Mouse (Mus musculus) cerebellum, postnatal 4 days (tissue): ENCODE results near the gene Zfp433.
"Not testable (repeated sequence)": the region's sequence is repeated elsewhere in the genome, so short reads cannot be mapped to it uniquely, and the experiment has no call there.

ENCODE experiments used
- DNase-seq, 2 experiments: peaks; one replicate each; pipeline ENCODE4 v3.0.0; 2022; ENCODE audit warnings: low spot score in 2 of 2, mixed read lengths in 1 of 2

The Zfp433 gene

DNA sequence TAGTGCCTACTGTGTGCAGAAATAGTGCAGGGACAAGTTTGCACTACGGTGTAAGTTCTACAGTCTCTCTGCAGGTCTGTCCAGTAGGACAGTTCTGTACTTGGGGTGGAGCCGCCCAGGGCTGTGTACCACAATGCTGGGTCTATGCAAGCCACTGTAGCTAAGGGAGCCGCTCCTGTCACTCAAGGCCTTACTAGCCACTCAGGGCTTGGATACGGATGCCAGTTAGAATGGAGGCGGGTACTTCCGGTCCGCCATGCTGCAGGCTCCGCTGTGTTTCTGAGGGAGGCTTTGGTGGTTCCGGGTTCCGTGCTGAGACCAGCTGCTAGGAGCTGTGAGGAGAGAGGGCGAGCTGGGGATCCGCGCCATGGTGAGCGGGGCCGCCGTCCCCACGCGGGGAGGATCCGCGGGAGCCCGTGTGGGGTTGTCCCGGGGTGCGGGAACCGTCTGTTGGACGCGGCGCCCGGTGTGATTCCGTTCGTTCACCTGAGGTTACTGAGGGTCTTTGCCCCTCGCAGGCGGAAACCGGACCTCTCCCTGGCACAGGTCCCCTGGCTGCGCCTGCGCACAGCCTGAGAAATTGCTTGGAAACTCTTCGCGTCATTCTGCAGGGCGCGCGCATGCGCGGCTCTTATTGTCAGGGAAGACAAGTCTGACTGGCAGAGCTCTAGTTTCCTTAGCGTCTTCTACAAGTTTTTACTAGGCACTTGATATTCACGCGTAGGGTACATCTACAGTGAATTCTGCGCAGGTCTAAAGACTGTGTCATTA is at the start of gene Zfp433:
TSS of gene Zfp433 (plus strand) at position 295 of the 771 bp plus-strand sequence.
- not testable (repeated sequence) for DNase-seq

DNA sequence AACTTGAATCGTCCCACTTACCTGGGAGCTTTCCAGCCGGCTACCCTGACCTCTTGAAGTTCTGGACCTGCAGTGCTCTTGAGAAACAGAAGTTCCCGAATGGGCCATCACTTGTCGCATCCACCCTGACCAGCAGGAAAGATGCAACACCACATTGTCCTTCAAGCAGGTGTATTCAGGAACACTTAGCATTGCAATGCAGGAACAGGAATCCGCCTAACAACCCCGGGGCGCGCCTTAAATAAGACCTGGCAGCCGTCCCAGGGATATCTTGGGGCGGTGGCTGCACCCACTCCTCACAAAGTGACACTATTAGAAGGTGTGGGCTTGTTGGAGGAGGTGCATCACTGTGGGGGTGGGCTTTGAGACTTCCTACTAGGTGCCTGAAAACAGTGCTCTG is 49.4 kb upstream of the Zfp433 start:
- DNase-seq: no peak

DNA sequence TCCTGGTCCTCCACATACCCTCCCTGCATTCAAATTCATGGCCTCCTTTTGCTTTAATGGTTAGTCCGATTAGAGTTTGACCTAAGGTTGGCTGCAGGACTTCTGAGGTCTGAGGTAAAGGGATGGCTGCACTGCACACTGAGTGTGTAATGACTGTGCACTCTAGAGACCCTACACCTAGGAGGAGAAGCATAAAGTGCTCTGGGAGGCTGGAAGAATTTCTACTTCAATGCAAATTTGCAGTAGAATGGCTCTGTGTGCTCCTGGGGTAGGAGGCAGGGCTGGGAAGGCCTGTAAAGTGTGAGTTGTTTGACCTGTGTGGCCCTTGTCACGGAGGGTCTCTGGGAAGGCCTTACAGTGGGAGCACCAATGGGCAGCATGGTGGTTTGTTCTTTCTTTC is 48.5 kb upstream of the Zfp433 start:
- no peak for DNase-seq

DNA sequence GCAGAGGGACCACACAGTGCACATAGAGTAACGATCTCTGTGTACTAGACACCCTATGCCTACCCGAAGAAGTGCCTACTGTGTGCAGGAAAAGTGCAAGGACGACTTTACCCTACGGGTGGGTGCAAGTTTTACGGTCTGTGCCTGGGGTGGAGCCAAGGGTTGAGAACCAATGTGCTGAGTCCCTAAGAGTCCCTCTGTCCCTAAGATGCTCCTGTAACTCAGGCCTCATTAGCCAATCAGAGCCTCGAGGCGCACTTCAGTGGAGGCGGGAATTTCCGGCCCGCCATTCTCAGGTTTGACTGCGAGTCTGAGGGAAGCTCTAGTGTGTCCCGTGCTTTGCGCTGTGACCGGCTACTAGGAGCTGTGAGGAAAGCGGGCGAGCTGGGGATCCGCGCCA is 17.5 kb upstream of the Zfp433 start:
- DNase-seq: not testable (repeated sequence)

DNA sequence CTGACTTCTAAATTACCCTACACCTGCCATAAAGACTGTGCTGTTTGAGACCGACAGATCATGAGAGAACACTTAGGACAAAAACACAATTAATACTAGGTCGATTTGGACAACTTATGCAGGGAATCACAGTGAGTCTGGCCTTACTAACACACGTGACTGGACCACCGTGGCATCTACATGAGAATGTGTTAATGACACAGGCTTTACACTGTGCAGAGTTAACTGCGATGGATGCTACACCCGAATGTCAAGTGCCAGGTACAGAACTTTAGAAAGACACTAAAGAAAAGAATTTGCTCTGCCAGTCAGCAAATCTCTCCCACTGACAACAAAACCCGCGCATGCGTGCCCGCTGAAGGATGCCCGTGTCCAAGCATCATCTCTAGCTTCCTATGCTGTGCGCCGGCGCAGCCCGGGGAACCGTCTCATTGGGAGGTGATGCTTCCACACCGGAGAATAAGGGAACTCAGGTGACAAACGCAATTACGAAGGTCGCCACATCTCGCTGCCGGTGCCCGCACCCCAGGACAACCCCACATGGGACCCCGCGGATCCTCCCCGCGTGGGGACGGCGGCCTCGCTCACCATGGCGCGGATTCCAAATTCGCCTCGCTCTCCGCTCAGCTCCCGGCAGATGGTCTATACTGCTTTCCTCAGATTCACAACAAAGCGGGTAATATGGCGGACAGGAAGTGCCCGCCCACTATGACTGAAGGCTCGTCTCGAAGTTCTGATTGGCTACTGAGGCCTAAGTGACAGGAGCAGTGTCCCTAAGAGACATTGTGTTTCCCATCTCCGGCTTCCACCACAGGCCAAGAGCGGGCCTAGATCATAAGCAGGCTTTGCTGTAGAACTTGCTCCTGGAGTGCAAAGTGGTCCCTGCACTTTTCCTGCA is 66.1 kb downstream of the Zfp433 start, which contains the start of gene Gm3055:
TSS of gene Gm3055 (minus strand) at position 656 of the 898 bp plus-strand sequence.
- DNase-seq: not testable (repeated sequence)

DNA sequence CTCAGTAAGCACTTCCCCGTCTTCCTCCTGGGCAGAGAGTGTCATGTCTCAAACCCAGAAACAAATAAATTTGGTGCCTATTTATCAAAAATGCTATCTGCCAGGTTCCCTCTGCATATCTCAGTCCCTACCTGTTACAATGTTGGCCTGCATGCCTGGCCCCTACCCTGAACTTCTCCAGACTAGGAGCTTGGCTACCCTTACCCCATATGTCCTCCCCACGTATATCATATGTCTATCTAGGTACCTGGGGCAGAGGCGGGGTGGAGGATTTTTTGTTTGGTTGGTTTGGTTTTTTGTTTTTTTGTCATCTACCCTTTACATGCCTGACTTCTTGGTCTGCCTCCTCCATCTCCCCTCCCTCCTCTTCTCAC is 66.8 kb downstream of the Zfp433 start:
- not testable (repeated sequence) for DNase-seq
